Mouse (Mus musculus): ENCODE results near the gene Gm9732. TPM values are rescaled to one million over a fixed set of nuclear protein-coding genes. Genes with fewer than 3 reads are reported as not detected.
A peak's percentile ranks its signal among the peaks of the same experiment; 100 is the strongest.
"Not testable (repeated sequence)": the region's sequence is repeated elsewhere in the genome, so short reads cannot be mapped to it uniquely, and the experiment has no call there.

The Gm9732 gene
- total RNA-seq (2021), result not detected
- long read RNA-seq, experiment 1, result 0 reads
- long read RNA-seq, experiment 2, partial matches to known transcripts, result 0 of 1 reads
- long read RNA-seq, experiment 2, other reads (novel, unspliced or antisense), result 1 of 1 reads

DNA sequence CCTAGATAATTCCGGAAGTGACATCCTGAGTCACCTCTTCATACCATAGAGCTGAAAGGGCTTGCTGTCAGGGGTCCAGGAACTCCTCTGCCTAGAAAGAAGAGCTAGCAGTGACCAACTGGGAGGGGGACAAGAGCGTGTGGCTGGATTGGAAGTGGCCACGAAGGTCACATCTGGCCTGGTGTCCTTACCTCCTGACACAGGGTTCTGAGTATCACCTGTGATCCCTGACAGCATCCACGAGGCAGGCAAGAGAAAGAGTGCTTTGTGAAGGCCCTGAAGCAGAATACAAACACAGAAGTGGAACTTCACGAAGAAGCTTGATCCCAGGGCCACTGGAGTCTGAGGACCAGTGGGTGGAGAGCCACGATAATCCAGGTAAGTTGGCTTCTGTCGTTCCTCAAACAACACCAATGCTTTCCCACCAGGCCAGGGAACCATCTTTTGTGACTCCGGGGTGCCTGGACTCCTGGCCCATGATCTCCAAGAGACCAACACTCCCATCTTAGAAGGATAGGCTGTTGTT is at the start of gene Gm9732:
Gene Gm9732 (plus strand): TSS at position 51 of the 526 bp plus-strand sequence.
- DNase-seq, result peak; percentile 34

- not testable (repeated sequence) for DNase-seq
Observed at GRCm38 (mm10) chr14:43235204-43235603, 39.6 kb upstream of the Gm9732 start, which contains the start of gene Gm8122. Gene Gm8122, minus strand, starts transcription at chr14:43235304.

- not testable (repeated sequence) for DNase-seq
Observed at GRCm38 (mm10) chr14:43237769-43238168, 37.1 kb upstream of the Gm9732 start.

DNA sequence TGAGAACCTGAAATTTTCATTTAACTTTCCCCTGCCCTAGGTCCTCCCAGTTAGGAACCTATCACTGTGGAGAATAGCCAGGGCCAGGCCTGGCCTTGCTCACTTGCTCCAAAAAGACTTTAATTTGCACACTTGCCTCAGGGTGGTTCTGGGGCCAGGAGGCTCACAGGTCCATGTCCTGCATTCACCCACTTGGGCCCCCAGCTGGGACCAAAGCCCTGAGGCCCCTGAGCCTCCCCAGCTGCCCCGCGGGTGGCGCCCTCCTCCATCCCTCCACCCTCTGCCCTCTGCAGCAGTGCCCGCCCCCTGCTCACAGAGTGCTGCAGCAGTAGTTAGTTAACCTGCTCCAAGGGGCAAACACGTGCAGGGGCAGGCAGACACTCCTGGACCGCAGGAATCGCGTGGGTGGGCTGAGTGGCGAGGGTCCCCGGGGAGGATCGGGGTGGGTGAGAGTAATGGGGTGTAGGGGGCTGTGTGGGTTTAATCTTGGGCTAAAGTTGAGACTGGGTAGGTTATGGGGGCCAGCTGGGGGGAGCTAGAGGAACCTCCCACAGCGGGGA is 25.1 kb upstream of the Gm9732 start:
- DNase-seq, result peak; percentile 25

DNA sequence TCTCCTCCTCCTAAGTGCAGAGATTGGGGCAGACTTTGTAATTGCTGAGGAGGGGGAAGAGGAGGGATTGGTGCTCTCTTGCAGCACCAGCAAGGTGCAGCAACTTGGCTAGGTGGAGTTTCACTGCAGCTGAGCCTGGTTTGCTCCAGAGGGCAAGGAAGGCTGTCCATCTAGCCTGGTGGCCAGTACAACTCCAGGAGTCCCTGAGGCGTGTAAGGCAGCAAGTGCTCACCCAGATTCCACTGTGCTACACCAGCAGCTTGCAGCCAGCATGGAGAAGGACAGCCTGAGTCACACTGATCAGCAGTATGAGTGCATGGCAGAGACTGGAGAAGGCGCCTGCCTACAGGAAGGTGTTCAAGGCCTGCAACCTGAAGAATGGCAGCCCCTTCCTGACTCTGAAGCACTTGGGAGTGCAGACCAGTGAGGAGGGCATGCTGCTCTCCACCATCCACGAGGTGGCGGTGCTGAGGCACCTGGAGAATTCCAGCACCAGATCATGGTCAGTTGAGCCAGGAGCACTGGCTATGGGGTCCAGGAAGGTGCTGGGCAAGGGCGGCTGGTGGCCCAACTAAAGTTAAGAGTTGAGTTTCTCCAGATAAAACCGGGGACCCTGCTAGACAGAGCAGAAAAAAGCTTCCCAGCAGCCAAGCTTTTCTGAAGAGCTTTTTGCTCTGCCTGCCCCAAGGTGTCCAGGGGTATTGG is 24.1 kb upstream of the Gm9732 start:
- DNase-seq, result not testable (repeated sequence)

DNA sequence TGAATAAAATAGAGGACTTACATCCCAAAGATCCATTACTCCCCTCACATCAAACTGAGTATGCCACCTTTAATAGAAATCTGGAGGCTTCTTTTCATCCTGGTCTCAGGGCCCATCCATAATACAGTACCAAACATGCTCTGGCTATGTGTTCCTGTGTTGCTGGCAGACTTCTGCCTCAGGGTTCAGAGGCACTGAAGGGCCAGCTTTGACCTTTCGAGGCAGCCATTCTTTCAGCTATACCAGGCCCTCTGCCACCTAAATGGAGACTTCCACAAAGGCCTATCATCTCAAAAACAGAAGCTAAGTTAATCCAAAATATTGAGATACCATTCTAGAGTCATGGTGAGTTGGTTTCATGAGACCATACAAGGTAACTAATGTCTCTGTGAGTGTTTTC is 18.3 kb upstream of the Gm9732 start:
- DNase-seq, result not testable (repeated sequence)

DNA sequence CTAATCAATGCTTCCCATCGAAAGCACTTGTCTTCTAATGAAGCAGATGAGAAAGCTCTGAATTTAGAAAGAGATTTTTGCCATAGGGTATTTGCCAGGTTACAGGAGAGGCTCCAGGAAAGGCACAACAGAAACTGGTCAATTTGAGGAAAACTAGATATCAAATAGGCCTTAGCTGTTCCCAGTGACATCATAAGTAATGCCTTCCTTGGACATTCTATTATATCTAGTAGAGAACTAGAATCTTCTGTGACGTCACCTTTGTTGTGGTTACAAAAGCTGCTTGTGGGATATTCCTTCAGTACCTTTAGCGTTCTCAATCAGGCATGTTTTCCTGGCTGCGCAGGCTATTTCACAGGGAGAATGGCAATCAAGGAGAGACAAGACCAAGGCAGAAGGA is 16.5 kb upstream of the Gm9732 start, which contains the start of gene Gm8126:
Gene Gm8126 (plus strand): TSS at position 301 of the 400 bp plus-strand sequence.
- DNase-seq, result not testable (repeated sequence)

- not testable (repeated sequence) for DNase-seq
Observed at GRCm38 (mm10) chr14:43263421-43263820, 11.4 kb upstream of the Gm9732 start.

- peak; percentile 10 for DNase-seq
Observed at GRCm38 (mm10) chr14:43268521-43269084, 6.2 kb upstream of the Gm9732 start.

DNA sequence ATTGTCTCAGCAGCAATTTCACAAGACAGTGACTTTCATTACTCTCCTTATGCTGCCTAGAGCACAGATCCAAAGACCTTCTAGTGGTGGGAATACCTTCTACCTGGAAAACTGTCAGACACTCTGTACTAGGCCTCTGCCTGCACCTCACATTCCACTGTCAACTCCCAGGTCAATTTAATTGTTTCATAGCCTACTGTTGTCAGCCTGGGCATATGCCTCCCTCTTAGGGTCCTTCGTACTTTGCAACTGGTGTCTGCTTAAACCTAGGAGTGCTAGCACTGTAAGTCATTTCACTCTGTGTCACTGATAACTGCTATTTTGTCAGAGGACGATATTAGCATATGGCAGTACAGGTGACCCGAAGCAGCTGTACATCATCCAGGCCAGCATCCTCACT is 5.6 kb upstream of the Gm9732 start:
- not testable (repeated sequence) for DNase-seq

- peak; percentile 14 for DNase-seq
Observed at GRCm38 (mm10) chr14:43273161-43273560, 1.7 kb upstream of the Gm9732 start.

GRCm38 (mm10) chr14:43275752-43276151 is 916 bp downstream of the Gm9732 start:
- DNase-seq, result peak; percentile 9

GRCm38 (mm10) chr14:43277468-43277867 is 2.6 kb downstream of the Gm9732 start:
- DNase-seq, result peak; percentile 13

DNA sequence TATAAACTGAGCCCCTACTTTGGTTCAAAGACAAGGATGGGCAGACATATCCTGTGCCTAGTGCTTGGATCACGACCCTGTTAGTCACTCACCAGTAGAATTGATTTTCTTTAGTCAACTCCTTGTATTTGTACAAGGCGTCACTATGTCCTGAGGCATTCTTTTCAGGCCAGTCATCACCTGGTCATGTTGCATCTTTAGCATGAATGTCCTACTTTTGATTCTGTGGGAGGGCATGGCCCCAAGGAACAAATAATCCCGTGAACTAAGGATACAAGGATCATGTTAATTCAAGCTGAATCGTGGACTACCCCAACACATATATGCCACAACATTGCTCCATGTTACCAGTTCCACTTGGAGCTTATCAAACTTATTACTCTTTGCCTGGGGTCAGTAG is 3.3 kb downstream of the Gm9732 start:
- not testable (repeated sequence) for DNase-seq

GRCm38 (mm10) chr14:43278681-43279080 is 3.8 kb downstream of the Gm9732 start:
- peak; percentile 11 for DNase-seq

- DNase-seq, result not testable (repeated sequence)
Observed at GRCm38 (mm10) chr14:43293503-43293902, 18.7 kb downstream of the Gm9732 start, which contains the start of gene Gm8127. Gene Gm8127, minus strand, starts transcription at chr14:43293832.

- DNase-seq, result not testable (repeated sequence)
Observed at GRCm38 (mm10) chr14:43319516-43319915, 44.7 kb downstream of the Gm9732 start.

DNA sequence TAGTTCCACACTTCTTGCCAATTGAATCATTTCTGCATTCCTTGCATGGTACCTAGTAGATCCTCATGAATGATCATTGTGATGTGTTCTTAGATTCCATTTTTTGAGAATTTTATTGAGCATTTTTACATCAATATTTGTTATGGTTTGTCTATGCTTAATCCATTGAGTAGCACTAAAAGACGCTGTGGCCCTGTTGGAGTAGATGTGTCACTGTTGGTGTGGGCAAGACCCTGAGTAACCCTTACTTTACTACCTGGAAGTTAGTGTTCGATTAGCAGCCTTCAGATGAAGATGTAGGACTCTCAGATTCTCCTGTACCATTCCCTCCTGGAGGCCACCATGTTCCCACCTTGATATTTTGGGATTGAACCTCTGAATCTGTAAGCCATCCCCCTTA is 53.8 kb downstream of the Gm9732 start:
- DNase-seq, result peak; percentile 6

DNA sequence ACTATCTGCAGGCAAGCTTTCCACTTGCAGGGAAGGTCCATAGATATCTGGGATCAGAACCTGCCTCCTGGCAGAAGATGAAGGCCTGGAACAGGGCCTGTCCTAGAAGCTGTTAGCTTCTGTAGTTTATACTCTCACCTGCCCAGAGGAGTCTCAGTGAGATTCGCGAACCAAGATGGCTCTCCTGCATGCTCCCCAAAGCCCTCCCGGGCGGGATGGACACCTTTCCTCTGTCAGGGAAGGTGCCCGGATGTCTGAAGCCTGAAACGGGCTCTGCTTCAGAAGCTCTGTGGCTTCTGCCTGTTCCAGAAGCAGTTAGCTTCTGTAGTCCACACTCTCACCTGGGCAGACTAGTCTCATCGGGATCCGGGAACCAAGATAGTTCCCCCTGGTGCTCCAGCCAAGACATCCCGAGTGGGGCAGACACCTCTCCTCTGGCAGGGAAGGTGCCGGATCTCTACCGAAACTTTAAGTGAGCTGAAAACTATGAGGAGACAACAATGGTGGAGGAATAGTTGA is 56.6 kb downstream of the Gm9732 start:
- not testable (repeated sequence) for DNase-seq

DNA sequence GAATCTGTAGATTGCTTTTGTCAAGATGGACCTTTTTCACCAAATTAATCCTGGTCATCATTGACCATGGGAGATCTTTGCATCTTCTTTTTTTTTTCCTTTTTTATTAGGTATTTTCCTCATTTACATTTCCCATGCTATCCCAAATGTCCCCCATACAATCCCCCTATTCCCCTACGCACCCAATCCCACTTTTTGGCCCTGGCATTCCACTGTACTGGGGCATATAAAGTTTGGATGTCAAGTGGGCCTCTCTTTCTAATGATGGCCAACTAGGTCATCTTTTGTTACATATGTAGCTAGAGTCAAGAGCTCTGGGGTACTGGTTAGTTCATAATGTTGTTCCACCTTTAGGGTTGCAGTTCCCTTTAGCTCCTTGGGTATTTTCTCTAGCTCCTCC is 62.8 kb downstream of the Gm9732 start:
- DNase-seq, result not testable (repeated sequence)

GRCm38 (mm10) chr14:43347711-43348110 is 72.9 kb downstream of the Gm9732 start, which contains the start of gene 1700001F09Rik:
Gene 1700001F09Rik, minus strand, starts transcription at chr14:43347811.
- not testable (repeated sequence) for DNase-seq

DNA sequence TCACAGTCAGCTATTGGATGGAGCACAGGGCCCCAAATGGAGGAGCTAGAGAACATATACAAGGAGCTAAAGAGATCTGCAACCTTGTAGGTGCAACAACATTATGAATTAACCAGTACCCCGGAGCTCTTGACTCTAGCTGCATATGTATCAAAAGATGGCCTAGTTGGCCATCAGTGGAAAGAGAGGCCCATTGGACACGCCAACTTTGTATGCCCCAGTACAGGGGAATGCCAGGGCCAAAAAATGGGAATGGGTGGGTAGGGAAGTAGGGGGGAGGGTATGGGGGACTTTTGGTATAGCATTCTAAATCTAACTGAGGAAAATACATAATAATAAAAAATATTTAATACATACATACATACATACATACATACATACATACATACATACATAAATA is 78.1 kb downstream of the Gm9732 start:
- DNase-seq, result not testable (repeated sequence)
